Mouse (Mus musculus): ENCODE data around the gene Foxj3. TPM values are rescaled to one million over a fixed set of nuclear protein-coding genes. Genes with fewer than 3 reads are reported as not detected.

The Foxj3 gene
- polyA plus RNA-seq, 1 experiment from 2014 or later: 31.8 TPM

DNA sequence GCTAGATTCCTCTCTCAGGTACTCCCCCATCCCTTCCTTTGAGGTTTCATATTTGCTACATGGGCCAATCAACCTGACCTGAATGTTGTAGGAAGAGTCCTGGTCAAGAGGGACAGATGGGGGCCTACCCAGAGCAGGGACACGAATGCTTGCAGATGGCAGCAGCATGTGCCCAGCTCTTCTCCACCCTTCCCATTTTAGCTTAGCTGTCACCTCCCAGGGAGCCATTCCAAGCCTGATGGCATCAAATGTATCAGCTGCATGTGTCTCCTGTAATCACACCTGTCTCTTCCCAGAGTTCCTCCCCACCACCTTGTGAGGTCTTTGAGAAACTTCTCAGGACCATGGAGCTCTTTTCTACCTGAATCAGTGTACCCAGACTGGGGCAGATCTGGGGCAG, 120.2 kb downstream of the Foxj3 start:
- H3K9me3 ChIP-seq: no peaks in the 10 kb centered on the region; the same call in 1 of the 2 replicates
- no peak overlapping the region for H3K4me2 ChIP-seq
- no peaks in the 10 kb centered on the region for H3K4me1 ChIP-seq (replicated peaks)
- no peak overlapping the region for H3K4me3 ChIP-seq
- 82% methylated on average over 1 of the region's 1 CpGs for WGBS
- no peak overlapping the region for H3K9ac ChIP-seq
- no peaks in the 10 kb centered on the region for H3K36me3 ChIP-seq
- H3K27ac ChIP-seq (replicated peaks): no peak overlapping the region
- ATAC-seq (ENCODE audit: low FRiP score, low read depth): no peak
- no peaks in the 10 kb centered on the region for H3K27me3 ChIP-seq

DNA sequence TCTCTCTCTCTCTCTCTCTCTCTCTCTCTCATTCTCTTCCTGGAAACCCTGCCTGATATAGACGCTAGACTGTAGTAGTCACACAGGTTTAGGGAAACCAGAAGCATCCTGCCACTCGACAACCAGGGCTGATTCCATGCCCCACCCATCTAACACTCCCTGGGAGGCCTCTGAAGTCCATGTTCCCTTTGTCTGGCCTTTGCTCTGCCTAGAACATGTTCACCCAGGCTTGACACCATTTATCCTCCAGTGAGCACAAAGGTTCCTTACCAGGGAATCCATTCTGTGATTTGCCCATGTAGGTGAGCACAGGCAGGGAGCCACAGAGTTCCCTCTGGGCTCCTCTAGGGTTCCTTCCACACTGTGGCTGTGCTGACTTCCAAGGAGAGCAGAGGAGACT, 121.4 kb downstream of the Foxj3 start:
- Histone ChIP-seq H3K4me2 (no peak overlapping the region), H3K9ac (no peak overlapping the region), H3K4me1 (replicated peaks) (no peaks in the 10 kb centered on the region), H3K36me3 (no peaks in the 10 kb centered on the region), H3K27ac (replicated peaks) (no peak overlapping the region), H3K27me3 (no peaks in the 10 kb centered on the region), H3K9me3 (no peaks in the 10 kb centered on the region; the same call in 1 of the 2 replicates), H3K4me3 (no peak overlapping the region)
- 50% methylated on average over 2 of the region's 2 CpGs for WGBS
- no peak for ATAC-seq (ENCODE audit: low FRiP score, low read depth)

DNA sequence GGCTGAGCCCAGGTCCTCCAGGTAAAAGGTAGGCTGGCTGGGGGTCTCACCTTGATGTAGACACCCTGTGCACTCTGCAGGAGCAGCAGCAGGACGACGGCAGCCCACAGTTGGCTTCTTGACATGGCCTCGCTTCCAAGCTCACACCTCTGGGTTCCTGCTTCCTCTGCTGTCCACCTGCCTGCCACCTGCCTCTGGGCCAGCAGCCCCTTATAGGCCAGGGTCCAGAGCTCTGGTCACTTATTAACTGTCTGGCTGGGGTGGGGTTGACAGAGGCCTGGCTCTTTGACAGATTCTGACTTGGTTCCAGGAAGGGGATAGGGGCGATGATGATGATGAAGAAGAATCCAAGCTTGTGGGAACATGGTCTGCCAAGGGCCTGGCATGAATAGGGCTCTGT, 121.9 kb downstream of the Foxj3 start, which contains the start of gene Guca2b:
Gene Guca2b (minus strand): TSS at position 224 of the 400 bp plus-strand sequence.
- Histone ChIP-seq H3K9me3 (no peaks in the 10 kb centered on the region), H3K4me3 (no peak within 1 kb of the TSS), H3K4me2 (no peak within 1 kb of the TSS), H3K9ac (no peak within 1 kb of the TSS), H3K36me3 (no peaks in the 10 kb centered on the region), H3K27me3 (no peaks in the 10 kb centered on the region), H3K27ac (replicated peaks) (no peak within 1 kb of the TSS), H3K4me1 (replicated peaks) (no peaks in the 10 kb centered on the region)
- 95% methylated on average over 4 of the region's 4 CpGs for WGBS
- ATAC-seq (ENCODE audit: low FRiP score, low read depth): no peak

DNA sequence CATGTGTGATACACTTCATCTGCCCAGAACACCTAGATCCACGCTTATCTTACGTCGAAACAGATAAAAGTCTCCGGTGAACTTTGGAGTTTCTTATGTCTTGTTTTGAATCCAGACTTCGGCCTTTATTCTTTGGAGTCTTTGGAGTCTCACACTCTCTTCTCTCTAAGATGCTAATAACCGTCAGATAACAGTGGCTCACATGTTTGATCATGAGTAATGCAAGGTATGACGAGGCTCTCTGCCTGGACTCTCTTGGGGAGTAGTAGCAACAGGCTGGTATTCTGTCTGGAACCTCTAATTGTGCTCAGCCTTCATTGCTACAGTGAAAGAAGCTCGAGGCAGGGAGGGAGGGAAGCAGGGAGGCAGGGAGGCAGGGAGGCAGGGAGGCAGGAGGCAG, 123.2 kb downstream of the Foxj3 start:
- no peaks in the 10 kb centered on the region for H3K27me3 ChIP-seq
- H3K9me3 ChIP-seq: no peaks in the 10 kb centered on the region
- no peak overlapping the region for H3K4me2 ChIP-seq
- no peak for ATAC-seq (ENCODE audit: low FRiP score, low read depth)
- H3K27ac ChIP-seq (replicated peaks): no peak overlapping the region
- H3K9ac ChIP-seq: no peak overlapping the region
- H3K4me3 ChIP-seq: no peak overlapping the region
- H3K4me1 ChIP-seq (replicated peaks): no peaks in the 10 kb centered on the region
- WGBS: 89% methylated on average over 8 of the region's 8 CpGs
- no peaks in the 10 kb centered on the region for H3K36me3 ChIP-seq

DNA sequence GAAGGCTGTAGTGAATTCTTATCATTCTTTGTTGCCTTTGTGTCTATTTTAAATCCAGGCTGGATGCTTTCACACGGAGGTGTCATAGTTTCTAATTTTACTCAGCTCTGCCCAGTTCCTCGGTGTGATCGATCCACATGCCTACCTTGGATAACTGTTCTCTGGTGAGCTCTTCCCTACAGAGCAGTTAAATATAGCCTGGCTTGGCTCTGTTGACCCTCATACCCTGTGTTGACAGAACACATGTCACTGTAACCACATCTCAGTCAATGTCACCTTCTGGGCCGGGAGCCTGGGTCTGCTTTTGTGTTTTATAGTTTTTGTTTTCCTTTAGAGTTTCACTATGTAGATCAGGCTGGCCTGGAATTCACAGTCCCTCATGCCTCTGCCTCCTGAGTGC, 125.3 kb downstream of the Foxj3 start:
- H3K27me3 ChIP-seq: no peaks in the 10 kb centered on the region
- no peaks in the 10 kb centered on the region for H3K36me3 ChIP-seq
- 78% methylated on average over 4 of the region's 4 CpGs for WGBS
- no peak overlapping the region for H3K9ac ChIP-seq
- H3K27ac ChIP-seq (replicated peaks): no peak overlapping the region
- no peaks in the 10 kb centered on the region for H3K9me3 ChIP-seq
- no peak overlapping the region for H3K4me2 ChIP-seq
- H3K4me3 ChIP-seq: no peak overlapping the region
- ATAC-seq (ENCODE audit: low FRiP score, low read depth): no peak
- peaks cover 6% of the 10 kb centered on the region; the same call in 1 of the 2 replicates for H3K4me1 ChIP-seq (replicated peaks)

DNA sequence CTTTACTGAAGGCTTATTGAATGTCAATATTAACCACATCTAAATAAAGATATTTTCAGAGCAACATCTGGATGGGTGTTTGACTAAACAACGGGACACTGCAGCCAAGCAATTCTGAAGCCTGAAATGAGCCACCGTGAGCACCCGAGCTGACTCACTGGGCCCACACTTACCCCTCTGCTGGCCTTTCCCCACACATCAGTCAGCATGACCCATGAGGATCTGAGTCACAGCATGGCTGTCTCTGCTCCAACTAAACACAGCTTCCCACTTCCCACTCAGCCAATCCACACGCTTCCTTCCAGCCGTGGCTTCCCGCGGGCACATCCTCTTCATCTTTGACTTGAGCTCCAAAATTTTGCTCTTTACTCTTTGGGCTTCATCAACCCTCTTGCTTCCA, 126.2 kb downstream of the Foxj3 start:
- Histone ChIP-seq H3K27me3 (no peaks in the 10 kb centered on the region), H3K4me2 (no peak overlapping the region), H3K27ac (replicated peaks) (no peak overlapping the region), H3K9ac (no peak overlapping the region), H3K4me3 (no peak overlapping the region), H3K36me3 (no peaks in the 10 kb centered on the region), H3K9me3 (no peaks in the 10 kb centered on the region), H3K4me1 (replicated peaks) (peaks cover 6% of the 10 kb centered on the region; the same call in 1 of the 2 replicates)
- WGBS: 91% methylated on average over 7 of the region's 7 CpGs
- ATAC-seq (ENCODE audit: low FRiP score, low read depth): no peak

DNA sequence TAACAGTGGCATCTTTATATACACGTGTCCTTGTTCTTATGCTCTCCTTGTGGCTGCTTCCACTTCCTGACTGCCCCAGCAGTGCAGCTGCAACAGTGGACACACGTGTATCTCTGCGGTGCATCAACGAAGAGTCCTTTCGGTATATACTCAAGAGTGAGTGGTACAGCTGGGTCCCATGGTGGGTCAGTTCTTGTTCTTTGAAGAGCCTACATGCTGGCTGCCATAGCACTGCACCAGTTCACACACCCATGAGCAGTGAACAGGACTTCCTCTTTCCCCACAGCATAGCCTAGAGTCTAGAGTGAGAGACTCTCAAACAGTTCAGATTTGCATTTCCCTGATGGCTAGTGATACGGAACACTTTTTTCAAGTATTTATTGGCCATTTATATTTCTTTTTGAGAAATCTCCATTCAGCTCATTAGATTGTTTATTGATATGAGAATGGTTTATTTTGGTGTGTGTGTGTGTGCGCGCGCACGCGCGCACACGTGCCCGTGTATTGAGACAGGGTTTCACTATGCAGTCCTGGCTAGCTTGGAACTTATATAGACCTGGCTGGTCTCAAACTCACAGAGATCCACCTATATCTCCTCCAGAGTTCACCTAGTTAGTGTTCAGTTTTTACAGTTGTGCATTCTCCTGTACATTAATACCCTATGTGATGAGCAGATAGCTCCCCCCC, 126.7 kb downstream of the Foxj3 start:
- no peaks in the 10 kb centered on the region for H3K27me3 ChIP-seq
- H3K4me3 ChIP-seq: no peak overlapping the region
- ATAC-seq (ENCODE audit: low FRiP score, low read depth): no peak
- H3K36me3 ChIP-seq: no peaks in the 10 kb centered on the region
- no peak overlapping the region for H3K4me2 ChIP-seq
- peaks cover 6% of the 10 kb centered on the region; the same call in 1 of the 2 replicates for H3K4me1 ChIP-seq (replicated peaks)
- H3K9ac ChIP-seq: no peak overlapping the region
- H3K27ac ChIP-seq (replicated peaks): no peak overlapping the region
- WGBS: 93% methylated on average over 14 of the region's 14 CpGs
- H3K9me3 ChIP-seq: no peaks in the 10 kb centered on the region

DNA sequence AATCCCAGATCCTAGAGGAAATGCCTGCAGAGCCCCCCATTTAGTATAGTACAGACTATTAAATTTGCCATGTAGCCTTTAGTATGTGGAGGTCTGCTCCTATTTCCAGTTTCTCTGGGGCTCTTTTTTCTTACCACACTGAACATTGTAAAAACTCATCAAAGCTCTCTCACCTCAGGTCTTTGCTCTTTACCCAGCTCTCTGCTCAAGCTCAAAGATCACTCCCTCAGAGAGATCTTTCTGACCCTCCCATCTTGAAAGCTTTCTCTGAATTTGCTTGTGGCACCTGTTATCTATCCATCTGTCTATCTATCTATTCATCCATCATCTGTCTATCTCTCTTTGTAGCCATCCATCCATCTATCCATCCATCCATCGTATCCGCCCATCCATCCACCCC, 128.4 kb downstream of the Foxj3 start:
- peaks cover 16% of the 10 kb centered on the region for H3K4me1 ChIP-seq (replicated peaks)
- no peak overlapping the region for H3K4me3 ChIP-seq
- H3K4me2 ChIP-seq: no peak overlapping the region
- no peaks in the 10 kb centered on the region for H3K27me3 ChIP-seq
- no peaks in the 10 kb centered on the region for H3K36me3 ChIP-seq
- ATAC-seq (ENCODE audit: low FRiP score, low read depth): no peak
- H3K27ac ChIP-seq (replicated peaks): no peak overlapping the region
- WGBS: 92% methylated on average over 2 of the region's 2 CpGs
- H3K9ac ChIP-seq: no peak overlapping the region
- no peaks in the 10 kb centered on the region for H3K9me3 ChIP-seq

DNA sequence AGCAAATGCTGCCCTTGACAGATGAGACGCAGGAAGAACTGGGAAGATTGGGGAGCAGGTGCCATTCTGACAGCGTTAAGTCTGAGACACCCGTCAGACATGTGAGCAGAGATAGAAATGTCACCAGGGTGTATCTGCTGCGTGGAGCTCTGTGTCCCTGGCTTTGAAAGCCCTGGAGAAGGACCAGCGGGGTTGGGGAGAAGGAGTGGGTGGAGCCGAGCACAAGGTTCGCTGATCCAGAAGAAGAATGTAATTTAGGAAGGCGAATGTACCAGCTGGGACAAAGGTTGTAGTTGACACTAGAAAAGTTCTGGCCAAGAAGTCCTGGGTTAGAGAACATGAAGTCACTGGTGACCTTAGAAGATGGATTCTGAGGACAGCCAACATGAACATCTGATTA, 129.3 kb downstream of the Foxj3 start:
- H3K4me2 ChIP-seq: no peak overlapping the region
- peaks cover 25% of the 10 kb centered on the region for H3K4me1 ChIP-seq (replicated peaks)
- no peaks in the 10 kb centered on the region for H3K9me3 ChIP-seq
- WGBS: 26% methylated on average over 8 of the region's 8 CpGs
- no peak for ATAC-seq (ENCODE audit: low FRiP score, low read depth)
- H3K27me3 ChIP-seq: no peaks in the 10 kb centered on the region
- H3K4me3 ChIP-seq: no peak overlapping the region
- no peak overlapping the region for H3K27ac ChIP-seq (replicated peaks)
- no peak overlapping the region for H3K9ac ChIP-seq
- no peaks in the 10 kb centered on the region for H3K36me3 ChIP-seq

DNA sequence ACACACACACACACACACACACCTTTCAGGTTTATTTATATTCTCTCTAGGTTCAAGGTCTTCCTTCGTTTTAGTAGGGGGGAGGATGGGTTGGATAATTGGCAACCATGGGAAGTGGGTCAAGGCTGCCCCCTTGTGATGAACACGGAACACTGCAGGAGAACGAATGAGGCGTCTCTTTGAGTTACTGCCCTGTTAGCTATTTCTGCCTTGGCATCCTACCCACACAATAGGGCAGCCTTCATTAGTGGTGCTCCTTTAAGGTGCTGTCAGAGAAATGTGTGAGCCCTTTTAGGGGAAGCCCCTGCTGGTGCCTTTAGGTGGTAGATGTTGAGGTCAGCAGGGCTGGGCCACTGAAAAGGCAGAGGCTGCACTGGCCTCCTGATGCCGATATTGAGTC, 130.7 kb downstream of the Foxj3 start:
- no peak overlapping the region for H3K27ac ChIP-seq (replicated peaks)
- no peaks in the 10 kb centered on the region for H3K27me3 ChIP-seq
- H3K4me2 ChIP-seq: no peak overlapping the region
- ATAC-seq (ENCODE audit: low FRiP score, low read depth): no peak
- H3K9ac ChIP-seq: no peak overlapping the region
- no peak overlapping the region for H3K4me3 ChIP-seq
- H3K36me3 ChIP-seq: no peaks in the 10 kb centered on the region
- H3K9me3 ChIP-seq: no peaks in the 10 kb centered on the region
- H3K4me1 ChIP-seq (replicated peaks): peaks cover 26% of the 10 kb centered on the region
- 24% methylated on average over 5 of the region's 5 CpGs for WGBS

DNA sequence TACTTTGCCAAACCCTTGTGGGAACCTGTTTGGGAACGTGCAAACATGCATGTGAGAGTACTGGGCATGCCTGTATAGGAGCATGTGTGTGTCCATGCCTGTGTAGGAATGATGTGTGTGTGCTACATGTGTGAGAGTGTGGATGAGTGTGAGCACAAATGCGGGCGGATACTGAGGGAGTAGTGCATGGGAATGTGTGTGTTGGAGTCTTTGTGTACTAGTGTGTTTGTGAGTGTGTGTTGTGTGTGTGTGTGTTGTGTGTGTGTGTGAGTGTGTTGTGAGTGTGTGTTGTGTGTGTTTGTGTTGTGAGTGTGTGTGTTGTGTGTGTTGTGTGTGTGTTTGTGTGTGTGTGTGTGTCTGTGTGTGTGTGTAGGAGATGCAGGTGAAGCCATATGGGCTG, 131.4 kb downstream of the Foxj3 start:
- no peak overlapping the region for H3K9ac ChIP-seq
- no peak overlapping the region for H3K4me3 ChIP-seq
- H3K9me3 ChIP-seq: no peaks in the 10 kb centered on the region
- WGBS: 92% methylated on average over 3 of the region's 3 CpGs
- ATAC-seq (ENCODE audit: low FRiP score, low read depth): 0 out of 2 replicates have a peak, but pooled peaks have one; percentile 12
- no peak overlapping the region for H3K4me2 ChIP-seq
- peaks cover 26% of the 10 kb centered on the region for H3K4me1 ChIP-seq (replicated peaks)
- no peak overlapping the region for H3K27ac ChIP-seq (replicated peaks)
- H3K27me3 ChIP-seq: no peaks in the 10 kb centered on the region
- no peaks in the 10 kb centered on the region for H3K36me3 ChIP-seq

DNA sequence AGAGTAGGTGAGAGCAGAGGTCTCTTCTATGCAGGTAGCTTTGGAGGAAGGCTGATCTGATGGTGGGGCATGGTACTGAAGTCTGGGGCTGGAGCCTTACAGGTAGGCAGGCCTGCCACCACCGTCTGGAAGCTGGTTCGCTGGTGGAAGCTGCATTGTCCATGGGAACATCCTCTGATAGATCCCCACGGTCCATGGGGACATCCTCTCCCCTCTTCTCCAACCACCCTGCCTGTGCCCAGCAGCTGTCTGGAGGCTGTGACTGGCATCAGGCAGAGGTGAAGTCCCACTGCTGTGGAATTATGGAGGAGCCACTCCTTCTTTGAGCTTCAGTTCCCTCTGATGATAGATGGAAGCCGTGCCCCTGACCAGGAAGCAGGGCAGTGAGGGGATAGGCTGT, 131.8 kb downstream of the Foxj3 start:
- peaks cover 26% of the 10 kb centered on the region for H3K4me1 ChIP-seq (replicated peaks)
- no peak overlapping the region for H3K9ac ChIP-seq
- no peaks in the 10 kb centered on the region for H3K9me3 ChIP-seq
- H3K27ac ChIP-seq (replicated peaks): no peak overlapping the region
- H3K4me3 ChIP-seq: no peak overlapping the region
- ATAC-seq (ENCODE audit: low FRiP score, low read depth): no peak
- no peaks in the 10 kb centered on the region for H3K36me3 ChIP-seq
- no peaks in the 10 kb centered on the region for H3K27me3 ChIP-seq
- H3K4me2 ChIP-seq: no peak overlapping the region
- WGBS: 76% methylated on average over 4 of the region's 4 CpGs
